Mouse (Mus musculus) heart, embryonic 15.5 days (tissue): ENCODE data around the gene Mrpl34. TPM values are rescaled to one million over a fixed set of nuclear protein-coding genes. Genes with fewer than 3 reads are reported as not detected.
A peak's percentile ranks its signal among the peaks of the same experiment; 100 is the strongest.

ENCODE experiments used
- ATAC-seq: fragments of 200-750 bp; cut with Nextera tagmentation; replicated peaks from 2 replicates; pipeline ENCODE4 v1.8.0; 2017; ENCODE audit warnings: low read depth, moderate TSS enrichment; ENCODE audit not compliant: insufficient number of reproducible peaks, insufficient read depth, low FRiP score
- H3K27ac ChIP-seq: fragments of 300-500 bp; sonication (generic); 2 replicates; pipeline ENCODE4 v1.5.1; 2015; ENCODE audit warnings: mild to moderate bottlenecking, inconsistent platforms
- H3K27me3 ChIP-seq: fragments of 300-500 bp; sonication (generic); 2 replicates; pipeline ENCODE4 v1.6.1; 2015; ENCODE audit warnings: inconsistent platforms
- H3K36me3 ChIP-seq: fragments of 300-500 bp; sonication (generic); 2 replicates; pipeline ENCODE4 v1.6.1; 2015; ENCODE audit warnings: mild to moderate bottlenecking, inconsistent platforms
- H3K4me1 ChIP-seq: fragments of 300-500 bp; sonication (generic); replicated peaks from 2 replicates; pipeline ENCODE4 v1.6.1; 2015; ENCODE audit warnings: inconsistent platforms
- H3K4me2 ChIP-seq: fragments of 300-500 bp; sonication (generic); 2 replicates; pipeline ENCODE4 v1.6.1; 2015; ENCODE audit warnings: inconsistent platforms, mild to moderate bottlenecking, moderate library complexity
- H3K4me3 ChIP-seq: fragments of 300-500 bp; sonication (generic); 2 replicates; pipeline ENCODE4 v1.5.1; 2015; ENCODE audit warnings: mild to moderate bottlenecking, inconsistent platforms
- H3K9ac ChIP-seq: fragments of 300-500 bp; sonication (generic); 2 replicates; pipeline ENCODE4 v1.6.1; 2015; ENCODE audit warnings: mild to moderate bottlenecking, inconsistent platforms
- H3K9me3 ChIP-seq: fragments of 300-500 bp; sonication (generic); replicated peaks from 2 replicates; pipeline ENCODE4 v1.6.1; 2016; ENCODE audit warnings: inconsistent platforms
- WGBS: fragments of 180-500 bp; shearing (Covaris S2); methylation state at CpG from one replicate; pipeline ENCODE4 v1.1.7; 2015; ENCODE audit warnings: mixed read lengths; 5-methylcytosine and 5-hydroxymethylcytosine counted together
- polyA plus RNA-seq: library from polyadenylated mRNA; unstranded; fragments of >200 nt; fragmentation: Nextera tagmentation; extraction: Ambion mirVana; gene quantifications from 2 replicates; pipeline ENCODE4 v1.2.1, GENCODE M21; 2015

Mrpl34 gene
- polyA plus RNA-seq, 1 experiment from 2014 or later, result 188 TPM

GRCm38 (mm10) chr8:71457659-71458270 lies 7.0 kb upstream of the Mrpl34 start:
- ATAC-seq, result no peak
- no peak overlapping the region for H3K9ac ChIP-seq
- no peak overlapping the region for H3K27ac ChIP-seq
- H3K4me2 ChIP-seq, result no peak overlapping the region
- H3K36me3 ChIP-seq, result peaks cover 15% of the 10 kb centered on the region
- 77% methylated on average over 20 of the region's 20 CpGs for WGBS
- no peaks in the 10 kb centered on the region; the same call in 1 of the 2 replicates for H3K27me3 ChIP-seq
- no peaks in the 10 kb centered on the region for H3K9me3 ChIP-seq
- no peak overlapping the region for H3K4me3 ChIP-seq
- peaks cover 10% of the 10 kb centered on the region for H3K4me1 ChIP-seq

- no peaks in the 10 kb centered on the region; the same call in 1 of the 2 replicates for H3K27me3 ChIP-seq
- H3K9me3 ChIP-seq, result no peaks in the 10 kb centered on the region
- no peak overlapping the region for H3K4me2 ChIP-seq
- WGBS, result 90% methylated on average over 6 of the region's 6 CpGs
- no peak overlapping the region for H3K4me3 ChIP-seq
- H3K27ac ChIP-seq, result no peak overlapping the region
- H3K9ac ChIP-seq, result no peak overlapping the region
- peaks cover 29% of the 10 kb centered on the region for H3K4me1 ChIP-seq
- no peak for ATAC-seq
- peaks cover 15% of the 10 kb centered on the region for H3K36me3 ChIP-seq
Observed at GRCm38 (mm10) chr8:71460716-71461115, 4.0 kb upstream of the Mrpl34 start.

GRCm38 (mm10) chr8:71461152-71461840 lies 3.5 kb upstream of the Mrpl34 start:
- ATAC-seq, result no peak
- no peaks in the 10 kb centered on the region; the same call in 1 of the 2 replicates for H3K27me3 ChIP-seq
- peaks cover 20% of the 10 kb centered on the region for H3K36me3 ChIP-seq
- no peak overlapping the region for H3K9ac ChIP-seq
- H3K4me2 ChIP-seq, result no peak overlapping the region
- H3K4me1 ChIP-seq, result peaks cover 34% of the 10 kb centered on the region
- no peak overlapping the region for H3K27ac ChIP-seq
- 77% methylated on average over 47 of the region's 47 CpGs for WGBS
- no peak overlapping the region for H3K4me3 ChIP-seq
- no peaks in the 10 kb centered on the region for H3K9me3 ChIP-seq

- Histone ChIP-seq H3K9ac (0 out of 2 replicates have a peak overlapping the region, but pooled peaks have one; percentile 78), H3K4me2 (peak overlapping the region; percentile 86), H3K27me3 (no peaks in the 10 kb centered on the region; the same call in 1 of the 2 replicates), H3K4me1 (peaks cover 34% of the 10 kb centered on the region), H3K36me3 (peaks cover 16% of the 10 kb centered on the region), H3K4me3 (peak overlapping the region; percentile 89), H3K9me3 (no peaks in the 10 kb centered on the region), H3K27ac (0 out of 2 replicates have a peak overlapping the region, but pooled peaks have one; percentile 96)
- 79% methylated on average over 4 of the region's 4 CpGs for WGBS
- no peak for ATAC-seq
Observed at GRCm38 (mm10) chr8:71462191-71462590, 2.6 kb upstream of the Mrpl34 start.

- Histone ChIP-seq H3K4me1 (peaks cover 34% of the 10 kb centered on the region), H3K4me2 (peak overlapping the region; percentile 86), H3K4me3 (peak overlapping the region; percentile 89), H3K9me3 (no peaks in the 10 kb centered on the region), H3K36me3 (peaks cover 16% of the 10 kb centered on the region), H3K27ac (peak overlapping the region; percentile 96), H3K9ac (peak overlapping the region; percentile 78), H3K27me3 (no peaks in the 10 kb centered on the region; the same call in 1 of the 2 replicates)
- no peak for ATAC-seq
- 6% methylated on average over 16 of the region's 16 CpGs for WGBS
Observed at GRCm38 (mm10) chr8:71462786-71463185, 2.0 kb upstream of the Mrpl34 start.

- H3K4me2 ChIP-seq, result peak within 1 kb of the TSS; percentile 86
- peaks cover 34% of the 10 kb centered on the region for H3K4me1 ChIP-seq
- H3K4me3 ChIP-seq, result peak within 1 kb of the TSS; percentile 89
- H3K27me3 ChIP-seq, result no peaks in the 10 kb centered on the region; the same call in 1 of the 2 replicates
- WGBS, result under 1% methylated on average over 55 of the region's 55 CpGs
- H3K27ac ChIP-seq, result peak within 1 kb of the TSS; percentile 96
- H3K9me3 ChIP-seq, result no peaks in the 10 kb centered on the region
- H3K36me3 ChIP-seq, result peaks cover 13% of the 10 kb centered on the region; the same call in 1 of the 2 replicates
- H3K9ac ChIP-seq, result peak within 1 kb of the TSS; percentile 78
- ATAC-seq, result peak; percentile 75
Observed at GRCm38 (mm10) chr8:71463188-71464033, 1.3 kb upstream of the Mrpl34 start, which contains the start of gene Abhd8. TSS of gene Abhd8 (minus strand) at chr8:71463655.

GRCm38 (mm10) chr8:71465733-71466132 lies 974 bp downstream of the Mrpl34 start:
- ATAC-seq, result no peak
- H3K9me3 ChIP-seq, result no peaks in the 10 kb centered on the region
- no peak overlapping the region for H3K27ac ChIP-seq
- H3K4me3 ChIP-seq, result peak overlapping the region; percentile 89
- H3K27me3 ChIP-seq, result no peaks in the 10 kb centered on the region; the same call in 1 of the 2 replicates
- 65% methylated on average over 8 of the region's 8 CpGs for WGBS
- peaks cover 11% of the 10 kb centered on the region; the same call in 1 of the 2 replicates for H3K36me3 ChIP-seq
- H3K4me1 ChIP-seq, result peaks cover 46% of the 10 kb centered on the region
- H3K9ac ChIP-seq, result peak overlapping the region; percentile 65; the same call in 1 of the 2 replicates
- peak overlapping the region; percentile 86 for H3K4me2 ChIP-seq

- Histone ChIP-seq H3K9ac (0 out of 2 replicates have a peak overlapping the region, but pooled peaks have one; percentile 65), H3K36me3 (0 out of 2 replicates have a peak, but pooled peaks cover 9% of the 10 kb centered on the region), H3K4me3 (no peak overlapping the region), H3K9me3 (no peaks in the 10 kb centered on the region), H3K4me1 (peaks cover 51% of the 10 kb centered on the region), H3K27me3 (no peaks in the 10 kb centered on the region; the same call in 1 of the 2 replicates), H3K27ac (no peak overlapping the region), H3K4me2 (no peak overlapping the region)
- 96% methylated on average over 5 of the region's 5 CpGs for whole genome bisulfite sequencing
- no peak for ATAC-seq
Observed at GRCm38 (mm10) chr8:71466198-71466597, 1.4 kb downstream of the Mrpl34 start.

GRCm38 (mm10) chr8:71467201-71467600 lies 2.4 kb downstream of the Mrpl34 start:
- Histone ChIP-seq H3K9ac (no peak overlapping the region), H3K4me3 (no peak overlapping the region), H3K36me3 (peaks cover 12% of the 10 kb centered on the region; the same call in 1 of the 2 replicates), H3K27me3 (no peaks in the 10 kb centered on the region), H3K4me2 (no peak overlapping the region), H3K4me1 (peaks cover 49% of the 10 kb centered on the region), H3K27ac (no peak overlapping the region), H3K9me3 (no peaks in the 10 kb centered on the region)
- 84% methylated on average over 2 of the region's 2 CpGs for WGBS
- ATAC-seq, result no peak

GRCm38 (mm10) chr8:71468001-71468400 lies 3.2 kb downstream of the Mrpl34 start:
- 93% methylated on average over 1 of the region's 1 CpGs for WGBS
- Histone ChIP-seq H3K4me3 (no peak overlapping the region), H3K27ac (no peak overlapping the region), H3K9me3 (no peaks in the 10 kb centered on the region), H3K4me1 (peaks cover 41% of the 10 kb centered on the region), H3K36me3 (peaks cover 16% of the 10 kb centered on the region; the same call in 1 of the 2 replicates), H3K4me2 (no peak overlapping the region), H3K27me3 (no peaks in the 10 kb centered on the region), H3K9ac (no peak overlapping the region)
- no peak for ATAC-seq
